Mouse (Mus musculus) forebrain, embryonic 13.5 days (tissue): Measurements from ENCODE around the gene Crls1. TPM values are rescaled to one million over a fixed set of nuclear protein-coding genes. Genes with fewer than 3 reads are reported as not detected.

ENCODE experiments used
- ATAC-seq: fragments of 200-750 bp; cut with Nextera tagmentation; 2 replicates; pipeline ENCODE4 v1.8.0; 2017
- H3K27ac ChIP-seq: fragments of 300-500 bp; sonication (generic); 2 replicates; pipeline ENCODE4 v1.5.1; 2015; ENCODE audit warnings: inconsistent platforms, mild to moderate bottlenecking, moderate library complexity
- H3K27me3 ChIP-seq: fragments of 300-500 bp; sonication (generic); 2 replicates; pipeline ENCODE4 v1.6.1; 2015; ENCODE audit warnings: mild to moderate bottlenecking, inconsistent platforms
- H3K36me3 ChIP-seq: fragments of 300-500 bp; sonication (generic); 2 replicates; pipeline ENCODE4 v1.6.1; 2015; ENCODE audit warnings: mild to moderate bottlenecking, inconsistent platforms; ENCODE audit not compliant: poor library complexity, severe bottlenecking
- H3K4me1 ChIP-seq: fragments of 300-500 bp; sonication (generic); 2 replicates; pipeline ENCODE4 v1.6.1; 2015; ENCODE audit warnings: inconsistent platforms
- H3K4me2 ChIP-seq: fragments of 300-500 bp; sonication (generic); 2 replicates; pipeline ENCODE4 v1.6.1; 2015; ENCODE audit warnings: inconsistent platforms, mild to moderate bottlenecking, moderate library complexity
- H3K4me3 ChIP-seq: fragments of 300-500 bp; sonication (generic); 2 replicates; pipeline ENCODE4 v1.5.1; 2015; ENCODE audit warnings: mild to moderate bottlenecking, inconsistent platforms
- H3K9ac ChIP-seq: fragments of 300-500 bp; sonication (generic); 2 replicates; pipeline ENCODE4 v1.6.1; 2015; ENCODE audit warnings: mild to moderate bottlenecking, inconsistent platforms
- H3K9me3 ChIP-seq: fragments of 300-500 bp; sonication (generic); replicated peaks from 2 replicates; pipeline ENCODE4 v1.6.1; 2016; ENCODE audit warnings: inconsistent platforms
- WGBS: fragments of 180-500 bp; shearing (Covaris S2); methylation state at CpG from one replicate; pipeline ENCODE4 v1.1.7; 2015; 5-methylcytosine and 5-hydroxymethylcytosine counted together
- polyA plus RNA-seq: library from polyadenylated mRNA; unstranded; fragments of >200 nt; fragmentation: Nextera tagmentation; extraction: Ambion mirVana; gene quantifications from 2 replicates; pipeline ENCODE4 v1.2.1, GENCODE M21; 2015

The Crls1 gene
- polyA plus RNA-seq = 9.8 and 10.1 TPM in 2 replicates

DNA sequence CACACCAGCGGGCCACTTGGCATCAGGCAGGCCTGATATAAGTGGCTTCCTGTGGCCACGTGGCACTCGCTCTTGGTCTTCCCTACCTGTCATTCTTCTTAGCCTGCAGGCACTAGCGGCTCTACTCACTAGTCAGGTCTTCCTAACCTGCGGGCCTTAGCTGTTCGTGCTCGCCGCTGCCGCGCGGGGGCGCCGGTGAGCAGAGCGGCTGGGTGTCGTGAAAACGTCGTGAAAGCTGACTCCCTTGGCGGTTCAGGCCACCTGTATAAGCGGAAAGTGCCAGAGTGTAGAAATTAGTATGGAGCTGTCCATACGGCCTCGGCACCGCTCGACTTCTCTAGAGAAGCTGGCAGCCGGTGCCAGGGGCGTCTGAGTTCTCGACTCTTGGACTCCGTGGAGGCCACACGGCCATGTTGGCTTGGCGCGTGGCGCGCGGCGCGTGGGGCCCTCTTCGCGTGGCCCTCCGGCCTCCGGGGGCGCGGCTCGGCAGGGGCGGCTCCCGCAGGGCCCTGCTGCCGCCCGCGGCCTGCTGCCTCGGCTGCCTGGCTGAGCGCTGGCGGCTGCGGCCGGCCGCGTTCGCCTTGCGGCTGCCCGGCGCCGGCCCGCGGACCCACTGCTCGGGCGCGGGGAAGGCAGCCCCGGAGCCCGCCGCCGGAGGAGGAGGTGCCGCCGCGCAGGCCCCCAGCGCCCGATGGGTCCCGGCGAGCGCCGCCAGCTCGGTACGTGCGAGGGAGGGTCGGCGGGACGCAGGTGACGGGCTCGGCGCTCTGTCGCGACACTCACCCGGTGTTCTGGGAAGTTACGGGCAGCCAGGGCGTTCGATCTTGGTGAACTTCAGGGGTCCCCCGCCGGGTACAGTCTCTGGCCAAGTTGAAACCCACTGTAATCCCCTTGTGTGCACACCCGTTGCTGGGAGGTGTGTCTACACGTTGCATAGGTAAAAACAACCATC lies at the start of gene Crls1:
TSS of gene Crls1 (plus strand) at position 260 of the 952 bp plus-strand sequence.
- Histone ChIP-seq H3K4me2 (peak within 1 kb of the TSS; percentile 74), H3K9me3 (no peaks in the 10 kb centered on the region), H3K9ac (peak within 1 kb of the TSS; percentile 92), H3K36me3 (peaks cover 24% of the 10 kb centered on the region), H3K27ac (peak within 1 kb of the TSS; percentile 76), H3K4me3 (peak within 1 kb of the TSS; percentile 91), H3K4me1 (peaks cover 25% of the 10 kb centered on the region), H3K27me3 (no peaks in the 10 kb centered on the region)
- under 1% methylated on average over 71 of the region's 96 CpGs for WGBS
- peak; percentile 95 for ATAC-seq

DNA sequence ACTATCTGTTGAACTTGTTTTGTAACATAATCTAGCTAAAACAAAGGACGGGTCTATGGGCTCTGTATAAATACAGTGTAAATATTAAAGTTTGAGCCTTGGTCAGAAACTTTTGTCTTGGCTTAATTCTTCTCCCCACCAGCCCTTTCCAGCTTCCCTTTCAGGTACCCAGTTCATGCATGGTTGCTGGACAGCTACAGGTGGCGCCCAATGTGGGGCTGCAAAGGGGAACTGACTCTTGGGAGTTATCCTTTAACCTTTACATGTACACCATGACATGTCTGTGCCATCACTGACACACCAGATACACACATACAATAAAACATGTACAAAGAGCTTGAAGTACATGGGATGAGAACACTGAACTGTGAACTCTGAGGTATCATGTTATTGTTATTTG lies 43.5 kb upstream of the Crls1 start:
- Histone ChIP-seq H3K4me2 (no peak overlapping the region), H3K4me1 (no peaks in the 10 kb centered on the region), H3K36me3 (peaks cover 53% of the 10 kb centered on the region), H3K27ac (no peak overlapping the region), H3K4me3 (no peak overlapping the region), H3K27me3 (no peaks in the 10 kb centered on the region), H3K9ac (no peak overlapping the region), H3K9me3 (no peaks in the 10 kb centered on the region)
- no peak for ATAC-seq
- WGBS = 91% methylated on average over 2 of the region's 2 CpGs

DNA sequence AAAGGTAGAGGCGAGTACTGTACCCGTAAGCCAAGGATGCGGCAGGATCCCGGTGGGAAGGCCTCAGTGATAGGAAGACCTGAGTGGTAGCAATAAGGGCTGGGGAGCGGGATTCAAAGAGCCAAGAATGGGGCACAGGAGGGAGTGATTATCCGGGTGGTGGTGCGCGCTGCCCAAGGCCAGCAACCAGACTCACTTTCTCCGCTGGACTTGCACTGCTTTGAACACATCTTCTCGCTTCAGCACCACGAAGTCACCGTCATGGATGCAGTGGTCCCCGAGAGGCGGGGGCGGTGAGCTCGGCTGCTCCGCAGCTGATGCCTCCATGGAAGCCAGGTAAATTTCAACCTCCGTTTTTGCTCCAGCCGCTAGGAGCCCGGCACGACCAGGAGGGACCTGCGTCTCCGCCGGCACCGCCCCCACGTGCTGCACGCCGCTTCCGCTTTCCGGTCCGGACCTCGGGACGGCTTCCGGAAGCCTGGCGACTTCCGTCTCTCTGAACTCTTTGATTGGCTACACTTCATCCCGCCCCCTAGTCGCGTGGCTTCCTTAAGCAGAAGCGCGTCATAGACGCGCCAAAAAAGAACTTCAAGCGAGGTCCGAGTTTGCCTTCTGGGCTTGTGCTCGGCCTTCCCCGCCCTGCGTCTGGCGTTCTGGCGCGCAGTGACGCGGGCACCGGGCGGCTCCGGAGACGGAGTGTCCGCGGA lies 30.7 kb upstream of the Crls1 start, which contains the start of the genes Trmt6 and Mcm8:
TSS of gene Trmt6 (minus strand) at position 448 of the 707 bp plus-strand sequence.
TSS of gene Mcm8 (plus strand) at position 534 of the 707 bp plus-strand sequence.
- H3K4me2 ChIP-seq = peak within 1 kb of the TSS; percentile 92
- peak; percentile 100 for ATAC-seq
- peak within 1 kb of the TSS; percentile 77 for H3K4me3 ChIP-seq
- H3K9me3 ChIP-seq = no peaks in the 10 kb centered on the region
- H3K27ac ChIP-seq = no peak within 1 kb of the TSS
- H3K9ac ChIP-seq = peak within 1 kb of the TSS; percentile 77
- peaks cover 23% of the 10 kb centered on the region for H3K36me3 ChIP-seq
- peaks cover 24% of the 10 kb centered on the region for H3K4me1 ChIP-seq
- H3K27me3 ChIP-seq = no peaks in the 10 kb centered on the region
- WGBS = under 1% methylated on average over 59 of the region's 59 CpGs

DNA sequence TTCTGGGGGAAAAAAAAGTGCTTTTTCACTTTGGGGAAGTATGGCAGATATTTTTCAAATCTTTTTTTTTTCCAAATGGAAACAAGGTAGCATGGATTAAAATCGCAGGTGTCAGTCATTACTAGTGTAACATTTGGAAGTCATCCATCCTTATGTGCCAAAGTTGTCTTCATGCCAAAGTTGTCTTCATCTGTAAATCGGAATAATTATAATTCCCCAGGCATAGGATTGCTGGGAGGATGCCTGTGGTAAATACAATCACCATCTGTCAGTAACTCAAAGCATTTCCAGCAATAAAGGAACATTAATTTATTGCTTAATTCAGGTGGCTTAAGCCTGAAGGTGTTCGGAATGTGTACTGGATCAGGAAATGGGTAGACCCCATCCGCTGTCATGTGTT lies 5.4 kb upstream of the Crls1 start:
- no peak for ATAC-seq
- Histone ChIP-seq H3K27me3 (no peaks in the 10 kb centered on the region), H3K27ac (no peak overlapping the region), H3K4me1 (no peaks in the 10 kb centered on the region), H3K4me2 (no peak overlapping the region), H3K4me3 (no peak overlapping the region), H3K36me3 (peaks cover 41% of the 10 kb centered on the region; the same call in 1 of the 2 replicates), H3K9ac (no peak overlapping the region), H3K9me3 (no peaks in the 10 kb centered on the region)
- 92% methylated on average over 4 of the region's 4 CpGs for WGBS

DNA sequence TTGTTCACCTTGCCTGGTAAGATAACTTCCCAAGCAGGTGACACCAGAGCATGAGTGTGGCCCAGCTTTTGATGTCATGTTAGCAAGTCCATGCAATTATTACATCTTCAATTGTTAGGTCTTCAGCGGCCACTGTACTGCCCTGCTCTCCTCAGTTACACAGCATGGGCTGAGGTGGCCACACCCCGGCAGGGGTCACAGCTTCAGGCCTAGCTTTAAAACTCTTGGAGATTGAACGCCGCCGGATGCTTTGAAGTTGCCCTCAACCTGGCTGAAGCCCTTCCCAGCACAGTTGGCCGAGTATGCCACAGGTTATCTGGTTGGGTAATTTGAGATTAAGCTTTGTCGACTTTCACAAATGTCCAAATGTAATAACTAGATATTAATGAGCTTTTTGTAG lies 1.1 kb downstream of the Crls1 start:
- Histone ChIP-seq H3K9ac (peak overlapping the region; percentile 92), H3K36me3 (peaks cover 31% of the 10 kb centered on the region), H3K27me3 (no peaks in the 10 kb centered on the region), H3K4me1 (peaks cover 25% of the 10 kb centered on the region), H3K4me3 (peak overlapping the region; percentile 91), H3K9me3 (no peaks in the 10 kb centered on the region), H3K4me2 (peak overlapping the region; percentile 74), H3K27ac (no peak overlapping the region)
- ATAC-seq = no peak
- WGBS = 35% methylated on average over 7 of the region's 7 CpGs

DNA sequence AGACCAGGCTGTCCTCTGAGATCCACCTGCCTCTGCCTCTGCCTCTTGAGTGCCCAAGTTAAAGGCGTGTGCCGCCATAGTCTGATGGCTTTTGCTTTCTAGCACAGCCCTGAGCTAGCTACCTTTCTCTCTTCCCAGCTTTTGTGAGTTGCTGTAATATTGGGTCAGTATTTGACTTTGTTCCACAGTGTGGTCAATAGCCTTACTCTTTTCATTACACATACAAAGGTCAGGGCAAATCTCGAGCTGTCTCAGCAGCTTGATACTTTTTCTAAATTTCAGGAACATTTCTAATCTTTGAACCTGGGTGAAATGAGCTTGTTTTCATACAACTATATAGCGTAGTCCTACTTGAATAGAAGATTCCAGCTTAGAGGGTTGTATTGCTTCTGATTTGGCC lies 1.9 kb downstream of the Crls1 start:
- Histone ChIP-seq H3K9me3 (no peaks in the 10 kb centered on the region), H3K9ac (no peak overlapping the region), H3K36me3 (peaks cover 31% of the 10 kb centered on the region), H3K4me1 (peaks cover 25% of the 10 kb centered on the region), H3K4me2 (peak overlapping the region; percentile 74), H3K27ac (no peak overlapping the region), H3K27me3 (no peaks in the 10 kb centered on the region), H3K4me3 (no peak overlapping the region)
- WGBS = 94% methylated on average over 4 of the region's 4 CpGs
- ATAC-seq = no peak

DNA sequence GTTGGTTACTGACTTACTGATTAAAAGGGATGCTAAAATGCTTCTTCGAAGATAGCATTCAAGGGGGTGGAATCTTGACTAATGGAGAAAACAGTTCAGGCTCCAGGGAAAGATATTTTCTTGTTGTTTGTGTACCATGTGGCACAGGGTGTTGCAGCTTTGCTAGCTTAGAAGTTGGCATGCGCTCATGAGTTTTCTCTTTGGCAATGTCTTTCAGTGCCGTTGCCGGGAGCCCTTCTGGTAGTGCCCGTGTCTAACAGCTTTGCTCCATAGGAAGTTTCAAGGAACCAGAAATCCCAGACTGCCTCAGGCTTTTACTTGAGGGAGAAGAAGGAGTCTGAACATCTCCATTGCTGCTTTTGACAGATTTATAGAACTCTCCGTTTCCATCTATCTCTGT lies 2.7 kb downstream of the Crls1 start:
- no peak overlapping the region for H3K4me2 ChIP-seq
- WGBS = 91% methylated on average over 6 of the region's 6 CpGs

DNA sequence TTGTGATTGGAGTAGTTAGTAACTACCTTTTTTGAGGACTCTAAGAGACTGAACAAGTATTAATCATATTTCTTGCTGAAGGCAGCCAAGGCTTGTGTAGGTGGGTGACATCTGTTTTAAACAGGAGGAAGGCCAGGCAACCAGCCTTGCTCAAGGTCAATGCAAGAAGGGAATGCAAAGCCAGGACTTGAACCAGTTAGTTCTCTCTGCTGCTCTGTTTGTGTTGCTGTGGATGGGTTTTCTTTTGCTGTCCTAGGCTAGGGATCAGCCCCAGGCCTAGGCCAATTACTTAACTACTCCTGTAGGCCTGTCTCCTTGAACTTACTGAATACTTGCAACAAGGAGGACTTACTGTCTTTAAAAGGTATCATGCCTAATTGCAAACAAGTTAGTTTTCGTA lies 6.6 kb downstream of the Crls1 start:
- no peak overlapping the region for H3K4me3 ChIP-seq
- 91% methylated on average over 1 of the region's 1 CpGs for WGBS

More for the DNA sequence above, 2.7 kb downstream of the Crls1 start:
- Histone ChIP-seq H3K36me3 (peaks cover 31% of the 10 kb centered on the region), H3K9me3 (no peaks in the 10 kb centered on the region), H3K27me3 (no peaks in the 10 kb centered on the region), H3K9ac (no peak overlapping the region), H3K4me1 (peaks cover 25% of the 10 kb centered on the region), H3K4me3 (no peak overlapping the region), H3K27ac (no peak overlapping the region)
- ATAC-seq = no peak

DNA sequence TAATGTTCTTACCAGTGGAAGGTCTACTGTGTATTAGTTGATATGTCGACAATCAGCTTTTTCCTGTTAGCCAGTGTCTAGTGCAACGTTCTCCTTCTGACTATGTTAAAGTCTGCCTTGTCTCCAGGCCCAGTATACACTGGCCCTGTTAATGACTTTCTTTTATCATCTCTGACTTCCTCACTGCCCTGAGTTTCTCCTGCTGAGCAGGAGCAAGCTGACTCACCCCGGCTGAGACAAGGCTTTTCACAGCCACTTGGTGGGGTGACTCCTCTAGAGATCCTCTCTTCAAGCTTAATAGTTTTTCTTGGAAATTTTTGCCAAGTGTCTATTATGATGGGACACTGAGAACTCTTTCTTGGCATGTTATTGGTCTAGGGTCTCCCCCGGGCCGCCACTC lies 9.9 kb downstream of the Crls1 start:
- no peak overlapping the region for H3K4me3 ChIP-seq
- H3K4me1 ChIP-seq = no peaks in the 10 kb centered on the region
- H3K36me3 ChIP-seq = peaks cover 19% of the 10 kb centered on the region
- no peak overlapping the region for H3K4me2 ChIP-seq
- no peak for ATAC-seq
- no peaks in the 10 kb centered on the region for H3K27me3 ChIP-seq
- 75% methylated on average over 5 of the region's 5 CpGs for WGBS
- H3K9ac ChIP-seq = no peak overlapping the region
- H3K9me3 ChIP-seq = no peaks in the 10 kb centered on the region
- H3K27ac ChIP-seq = no peak overlapping the region

More for the DNA sequence above, 6.6 kb downstream of the Crls1 start:
- Histone ChIP-seq H3K27me3 (no peaks in the 10 kb centered on the region), H3K4me1 (peaks cover 13% of the 10 kb centered on the region), H3K9me3 (no peaks in the 10 kb centered on the region), H3K27ac (no peak overlapping the region), H3K4me2 (no peak overlapping the region), H3K9ac (no peak overlapping the region), H3K36me3 (peaks cover 32% of the 10 kb centered on the region)
- no peak for ATAC-seq

DNA sequence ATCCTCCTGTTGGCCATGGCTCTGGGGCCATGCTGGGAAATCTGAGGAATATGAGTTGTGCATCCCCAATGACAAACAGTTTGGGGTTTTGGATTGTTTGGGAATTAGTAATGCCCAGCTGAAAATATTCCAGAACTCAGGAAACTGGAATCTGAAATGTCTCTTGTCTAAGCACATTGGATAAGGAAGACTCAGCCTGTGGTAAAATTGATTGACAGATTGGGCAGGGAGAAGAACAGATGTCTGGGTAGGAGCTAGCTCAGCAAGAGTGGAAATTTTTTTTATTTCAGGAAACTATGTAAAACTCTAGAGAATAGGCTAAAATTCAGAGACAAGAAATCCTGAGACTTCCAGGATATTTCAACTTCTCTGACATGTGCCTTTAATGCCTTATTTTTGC lies 14.0 kb downstream of the Crls1 start:
- no peak for ATAC-seq
- no peaks in the 10 kb centered on the region for H3K27me3 ChIP-seq
- no peak overlapping the region for H3K27ac ChIP-seq
- H3K4me2 ChIP-seq = no peak overlapping the region
- no peak overlapping the region for H3K4me3 ChIP-seq
- H3K9me3 ChIP-seq = no peaks in the 10 kb centered on the region
- no peaks in the 10 kb centered on the region for H3K4me1 ChIP-seq
- peaks cover 18% of the 10 kb centered on the region for H3K36me3 ChIP-seq
- no peak overlapping the region for H3K9ac ChIP-seq

DNA sequence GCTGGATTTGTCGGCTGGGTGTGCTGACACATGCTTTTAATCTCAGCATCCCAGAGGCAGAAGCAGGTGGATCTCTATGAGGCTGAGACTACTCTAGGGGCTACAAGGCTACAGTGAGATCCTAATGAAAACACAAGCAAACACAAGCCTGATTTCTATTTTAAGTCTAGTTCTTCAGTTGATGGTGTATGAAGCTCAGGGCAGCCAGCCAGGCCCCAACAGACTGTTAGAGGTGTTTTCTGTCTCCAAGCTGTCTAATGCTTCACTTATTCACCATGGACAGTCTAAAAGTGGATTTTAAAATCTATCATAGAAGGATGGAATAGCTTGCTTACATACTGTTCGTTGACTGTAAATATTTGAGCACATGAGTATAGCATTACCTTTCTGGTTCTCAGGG lies 15.0 kb downstream of the Crls1 start:
- ATAC-seq = no peak
- Histone ChIP-seq H3K9ac (no peak overlapping the region), H3K4me2 (no peak overlapping the region), H3K27ac (no peak overlapping the region), H3K9me3 (no peaks in the 10 kb centered on the region), H3K4me1 (no peaks in the 10 kb centered on the region), H3K4me3 (no peak overlapping the region), H3K27me3 (no peaks in the 10 kb centered on the region), H3K36me3 (peaks cover 25% of the 10 kb centered on the region)
- whole genome bisulfite sequencing = 96% methylated on average over 2 of the region's 2 CpGs

DNA sequence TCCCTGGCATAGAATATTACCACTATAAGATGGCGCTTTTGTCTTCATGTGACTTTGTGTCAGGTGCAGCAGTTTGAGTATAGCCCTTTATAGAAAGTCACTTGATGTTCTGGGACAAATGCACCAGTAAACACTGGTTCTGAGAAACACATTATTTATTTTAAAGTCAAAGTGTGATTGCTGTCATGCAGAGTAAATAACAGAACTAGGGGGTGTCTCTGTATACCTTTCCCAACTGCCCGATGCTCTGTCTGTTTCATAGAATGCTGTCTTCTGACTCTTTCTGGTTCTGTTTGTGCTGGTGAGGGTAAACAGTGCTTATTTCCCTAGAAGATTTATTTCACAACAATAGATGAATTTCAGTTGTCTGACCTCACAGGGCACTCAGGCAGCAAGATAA lies 16.9 kb downstream of the Crls1 start:
- WGBS = 87% methylated on average over 2 of the region's 2 CpGs
- no peak overlapping the region for H3K9ac ChIP-seq

More for the DNA sequence above, 16.9 kb downstream of the Crls1 start:
- no peaks in the 10 kb centered on the region for H3K9me3 ChIP-seq
- H3K4me3 ChIP-seq = no peak overlapping the region
- H3K4me1 ChIP-seq = no peaks in the 10 kb centered on the region
- ATAC-seq = no peak
- peaks cover 38% of the 10 kb centered on the region for H3K36me3 ChIP-seq
- H3K4me2 ChIP-seq = no peak overlapping the region
- H3K27me3 ChIP-seq = no peaks in the 10 kb centered on the region
- H3K27ac ChIP-seq = no peak overlapping the region
